Mouse (Mus musculus) monocyte, adult 5-6 weeks (primary cell): ENCODE measurements at regions not wholly inside any gene's neighbourhood (a gene's known extent, or its start where the extent isn't known, plus 50 kb on each side); places are given as distances from the start of the nearest gene placed in this dataset.

Source experiments
- ATAC-seq: fragments of 153-309, 156-312 bp; replicated peaks from 2 replicates; pipeline ENCODE4 v1.8.0; 2017; ENCODE audit warnings: mild to moderate bottlenecking; ENCODE audit not compliant: low TSS enrichment, insufficient number of reproducible peaks, severe bottlenecking, poor library complexity, low FRiP score

DNA sequence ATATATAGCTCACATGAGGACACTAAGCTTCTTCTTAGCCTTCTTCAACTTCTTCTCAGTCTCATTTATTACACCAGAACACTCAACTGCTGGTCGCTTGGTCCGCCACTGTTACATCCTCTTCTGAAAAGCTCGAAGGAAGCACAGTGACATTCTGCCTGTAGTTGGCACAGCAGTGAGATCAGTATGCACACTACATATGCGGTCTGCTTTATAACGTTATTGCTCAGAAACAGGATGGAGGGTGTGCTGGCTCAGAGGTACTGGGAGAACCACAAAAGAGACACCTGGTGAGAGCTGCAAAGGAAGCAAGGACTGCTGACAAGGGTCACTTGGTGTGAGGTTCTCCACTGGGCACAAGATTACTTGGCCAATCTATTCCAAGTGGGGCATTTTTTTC is 179.5 kb downstream of the Ets1 start:
- 0 out of 2 replicates have a peak, but pooled peaks have one; percentile 40 for ATAC-seq

DNA sequence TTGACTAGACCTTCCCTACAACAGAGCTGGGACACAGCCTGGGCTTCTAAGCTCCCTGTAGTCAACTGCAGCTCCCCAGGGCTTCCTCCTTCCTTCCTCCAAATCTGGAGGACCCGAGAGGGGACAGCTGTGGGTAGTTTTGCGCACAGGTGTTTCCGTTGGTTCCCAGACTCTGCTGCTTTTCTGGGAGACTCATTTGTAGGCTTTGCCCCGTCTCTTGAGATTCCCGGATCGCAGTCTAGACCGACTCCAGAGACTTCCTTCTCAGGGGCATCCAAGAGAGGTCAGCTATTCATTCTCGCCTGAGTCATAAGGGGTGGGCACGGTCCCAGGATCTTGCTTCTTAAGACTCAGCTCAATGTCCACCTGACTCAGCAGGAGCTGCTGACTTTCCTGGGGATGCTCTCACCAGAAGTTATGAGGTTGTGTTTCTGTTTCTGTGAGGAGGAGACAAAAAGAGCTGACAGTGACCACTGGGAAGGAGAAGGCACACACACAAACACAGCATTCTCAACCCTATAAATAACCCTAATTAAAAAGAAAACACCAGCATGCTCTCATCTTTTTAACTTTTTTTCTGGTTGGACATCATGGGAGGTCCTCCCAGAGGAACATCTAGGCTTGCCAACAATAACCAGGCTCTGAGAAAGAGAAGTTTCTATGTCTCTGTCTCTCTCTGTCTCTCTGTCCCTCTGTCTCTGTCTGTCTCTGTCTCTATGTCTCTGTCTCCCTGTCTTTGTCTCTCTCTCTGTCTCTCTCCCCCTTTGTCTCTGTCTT is 180.8 kb downstream of the Ets1 start:
- no peak for ATAC-seq

DNA sequence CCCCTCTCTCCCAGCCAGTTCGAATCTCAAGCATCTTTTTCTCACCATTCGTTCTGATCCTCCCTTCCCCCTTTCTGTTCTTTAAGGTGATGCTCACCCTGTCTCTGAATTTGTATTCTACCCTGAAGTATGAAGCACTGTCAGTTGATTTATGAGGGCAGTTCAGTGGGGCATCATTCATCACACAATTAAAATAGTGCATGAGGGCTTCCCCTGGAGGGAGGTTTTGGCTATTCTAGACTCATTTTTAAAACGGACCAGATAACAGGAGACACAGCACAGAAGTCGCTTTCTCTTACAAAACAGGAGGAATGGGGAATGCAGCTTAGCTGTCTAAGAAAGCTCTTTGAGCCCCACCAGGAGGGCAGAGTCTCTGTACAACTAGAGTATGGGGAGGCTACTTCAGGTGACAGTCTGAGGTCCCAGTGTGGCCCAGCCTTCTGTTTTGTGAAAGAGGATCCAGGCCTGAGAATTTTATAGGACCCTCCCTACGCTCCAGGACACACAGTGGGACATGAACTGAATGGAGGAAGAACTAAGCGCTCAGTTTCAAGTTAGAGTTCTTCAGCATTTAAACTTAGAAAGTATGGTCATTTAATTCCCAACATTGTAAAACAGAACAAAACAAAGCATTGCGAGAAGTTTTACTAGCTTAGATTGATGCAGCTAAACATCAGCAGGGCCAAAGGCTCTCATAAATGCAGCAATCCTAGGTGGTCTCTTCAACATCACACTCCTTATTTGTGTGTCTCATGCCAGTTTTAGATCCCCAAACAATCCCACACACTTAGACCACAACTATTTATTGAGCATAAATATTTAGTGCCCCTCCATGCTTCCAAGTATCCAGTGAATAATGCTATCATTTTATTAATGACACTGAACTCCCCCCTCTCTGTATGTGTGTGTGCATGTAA is 181.7 kb downstream of the Ets1 start:
- no peak for ATAC-seq

DNA sequence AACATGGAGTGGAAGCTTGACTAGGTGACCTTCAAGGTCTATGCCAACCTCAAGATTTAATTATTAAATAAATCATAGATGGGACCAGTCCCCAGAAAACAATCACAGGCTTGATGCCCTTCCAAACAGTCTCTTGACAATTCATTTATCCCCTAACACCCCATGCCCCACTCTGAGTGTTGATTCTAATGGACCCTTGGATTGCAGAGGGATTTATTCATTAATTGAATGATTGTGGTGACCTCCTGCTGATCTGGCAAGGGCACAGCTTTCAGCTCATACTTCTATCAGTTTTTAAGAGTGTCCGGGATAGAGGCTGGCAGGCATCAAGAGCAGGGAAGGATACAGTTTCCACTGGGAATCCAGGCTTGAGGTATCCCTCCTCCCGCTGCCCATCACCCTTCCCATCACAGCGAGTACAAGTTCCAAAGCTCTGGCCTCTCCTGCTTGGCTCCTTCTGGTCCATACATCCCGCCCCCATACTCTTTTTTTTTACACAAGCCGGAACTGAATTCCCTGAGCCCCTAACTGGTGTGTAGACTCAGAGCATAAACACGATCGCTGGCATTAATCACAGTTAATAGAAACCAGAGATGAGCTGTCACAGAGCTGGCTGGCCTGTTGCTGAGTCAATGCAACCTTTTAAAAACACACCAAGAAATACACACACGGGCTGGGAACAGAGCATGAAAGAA is 187.6 kb downstream of the Ets1 start:
- no peak for ATAC-seq

DNA sequence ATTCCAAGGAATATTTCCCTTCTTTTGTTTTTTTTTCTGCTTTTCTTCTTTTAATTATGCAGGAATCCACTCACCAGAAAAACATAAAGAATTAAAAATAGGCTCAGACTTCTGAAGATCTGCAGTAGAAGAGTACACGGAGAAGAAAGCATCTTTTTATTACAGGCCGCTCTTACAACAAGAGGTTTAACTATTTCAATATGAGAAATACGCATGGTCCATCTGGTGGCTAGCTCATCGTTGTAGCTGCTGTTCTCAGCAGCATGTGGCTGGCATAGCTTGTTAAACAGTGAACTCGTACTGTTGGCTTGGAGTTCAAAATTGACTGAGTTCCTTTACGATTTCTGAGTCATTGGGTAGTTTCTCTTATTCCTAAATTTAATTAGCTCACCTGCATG is 188.1 kb downstream of the Ets1 start:
- ATAC-seq, result no peak

DNA sequence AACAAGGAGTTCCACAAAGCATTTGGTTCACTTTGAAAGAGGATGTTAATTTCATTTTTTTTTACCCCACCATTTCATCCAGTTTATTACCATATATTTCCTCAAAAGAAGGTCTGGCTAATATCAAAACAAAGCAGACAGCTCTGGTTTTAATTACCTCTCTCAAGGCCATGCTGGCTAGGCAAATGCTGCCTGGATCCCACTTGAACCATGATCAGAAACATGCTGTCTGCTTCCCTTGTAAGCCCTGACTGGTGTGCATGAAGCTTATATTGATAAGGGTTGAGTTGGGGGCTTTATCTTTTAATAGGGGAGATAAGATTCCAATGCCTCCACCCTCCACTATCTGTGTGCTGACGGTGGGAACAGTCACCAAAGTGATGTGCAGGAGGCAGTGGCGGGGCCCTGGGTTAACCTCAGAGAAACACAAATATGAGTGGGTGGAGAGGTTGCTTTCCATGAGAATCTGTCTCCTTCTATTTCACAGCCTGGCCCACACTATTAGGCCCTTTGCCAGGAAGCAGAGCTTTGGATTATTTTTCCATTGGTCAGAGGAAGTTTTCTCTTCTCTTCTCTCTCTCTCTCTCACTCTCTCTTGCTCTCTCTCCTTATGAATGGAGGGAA is 194.4 kb downstream of the Ets1 start:
- ATAC-seq, result no peak

DNA sequence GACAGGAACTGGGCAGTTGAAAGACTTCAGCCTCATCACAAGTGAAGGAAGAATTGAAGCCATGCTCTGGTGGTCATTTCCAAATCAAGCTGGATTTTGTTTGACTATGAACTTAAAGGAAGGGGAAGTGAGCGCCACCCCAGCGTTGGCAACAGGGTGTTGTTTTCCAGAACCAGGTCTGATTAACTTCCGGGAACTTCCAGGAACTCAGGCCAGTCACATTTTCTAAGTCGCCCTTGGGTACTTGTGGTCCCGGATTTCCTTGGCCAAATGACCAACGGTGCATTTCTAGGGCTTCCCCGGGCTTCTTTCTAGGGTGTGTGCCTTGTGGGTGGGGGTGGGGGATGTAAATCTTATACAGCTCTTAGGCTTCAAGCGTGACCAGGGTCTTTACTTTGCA is 197.4 kb downstream of the Ets1 start:
- ATAC-seq, result no peak

DNA sequence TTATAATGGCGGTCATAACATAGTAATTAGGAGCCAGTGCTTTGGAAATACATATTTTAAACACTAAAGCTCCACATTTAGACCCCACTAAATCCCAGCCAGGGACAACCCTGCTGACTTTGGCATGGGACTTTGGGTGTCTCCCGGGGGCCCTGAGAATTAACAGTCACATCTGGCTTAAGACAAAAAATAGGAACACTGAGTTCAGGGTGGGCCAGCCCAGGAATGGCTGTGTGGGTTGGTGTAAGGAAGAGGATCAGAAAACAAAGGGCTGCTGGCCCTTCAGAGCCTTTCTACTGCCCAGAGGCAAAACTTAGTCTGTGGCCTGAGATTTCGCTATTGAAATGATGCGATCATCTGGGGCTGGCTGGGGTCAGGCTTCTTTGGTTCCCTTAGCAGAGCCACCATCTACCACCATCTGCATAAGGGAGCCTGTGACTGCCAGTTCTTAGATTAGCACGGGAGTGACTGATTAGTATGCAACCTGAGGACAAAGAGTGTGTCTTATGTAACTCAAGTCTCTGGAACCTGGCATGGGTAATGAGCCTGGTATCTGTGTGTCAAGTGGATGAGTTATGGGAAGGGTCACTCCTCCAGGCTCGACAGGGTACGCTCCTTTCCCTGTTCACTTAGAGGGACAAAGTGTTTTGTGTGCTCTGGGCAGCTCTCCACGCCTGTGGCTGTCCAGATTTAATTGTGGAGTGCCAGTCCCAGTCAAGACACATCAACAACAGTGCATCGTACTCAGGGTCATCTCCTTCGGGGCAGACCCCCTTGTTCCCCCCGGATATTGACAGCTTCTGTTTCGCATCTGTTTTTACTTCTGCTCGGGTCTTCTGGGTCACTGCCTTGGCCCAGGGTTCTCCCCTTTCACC is 199.0 kb downstream of the Ets1 start:
- ATAC-seq, result no peak

DNA sequence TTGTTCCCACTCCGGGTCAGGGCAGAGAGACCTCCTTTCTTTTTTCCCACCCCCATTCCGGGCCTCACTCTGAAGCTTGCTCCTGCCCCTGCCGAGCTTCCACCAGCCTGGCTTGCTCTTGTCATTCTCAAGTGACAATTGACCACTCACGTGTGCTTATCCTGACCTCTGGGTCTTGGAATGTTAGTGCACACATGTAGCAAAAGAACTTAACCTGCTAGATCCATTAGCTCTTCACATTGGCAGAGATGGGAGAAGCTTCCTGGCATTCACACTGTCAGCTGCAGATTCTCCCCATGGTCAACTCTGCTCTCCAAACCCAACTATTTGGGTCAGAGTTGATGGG is 199.6 kb downstream of the Ets1 start:
- no peak for ATAC-seq

DNA sequence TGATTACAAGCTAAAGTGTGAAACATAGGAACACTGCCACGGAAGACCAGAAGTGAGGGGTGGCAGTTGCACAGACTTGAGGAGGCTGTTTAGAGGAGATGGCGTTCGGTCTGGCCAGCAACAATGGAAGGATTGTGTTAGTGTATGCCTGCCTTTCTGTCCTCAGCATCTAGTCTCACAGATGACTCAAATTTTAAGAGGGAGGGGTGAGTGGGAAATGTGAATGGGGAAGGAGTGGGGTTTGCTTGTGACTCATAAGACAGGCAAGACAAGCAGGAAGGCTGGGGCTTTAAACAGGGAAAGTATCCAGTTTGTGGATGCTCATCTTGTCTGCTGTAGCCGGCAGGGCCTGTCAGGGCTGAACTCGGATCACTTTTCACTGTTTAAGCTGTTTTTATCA is 200.3 kb downstream of the Ets1 start:
- no peak for ATAC-seq

DNA sequence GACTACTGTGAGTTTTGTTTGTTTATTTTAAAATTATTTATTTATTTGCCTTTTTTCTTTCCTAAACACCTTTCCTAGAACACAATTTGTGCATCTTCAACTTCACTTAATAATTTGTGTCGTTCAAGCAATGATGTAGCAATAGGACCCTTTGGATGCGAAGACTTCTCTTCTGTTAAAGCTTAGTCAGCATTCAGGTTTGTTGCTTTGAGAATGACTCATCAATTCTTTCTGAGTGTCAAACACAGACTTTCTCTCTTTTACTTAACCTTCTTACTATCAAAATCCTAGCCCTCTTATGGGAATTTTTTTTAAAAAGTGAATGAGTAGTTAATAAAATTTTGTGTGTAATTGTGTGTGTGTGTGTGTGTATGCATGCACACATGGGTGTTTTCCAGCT is 211.3 kb downstream of the Ets1 start:
- no peak for ATAC-seq

DNA sequence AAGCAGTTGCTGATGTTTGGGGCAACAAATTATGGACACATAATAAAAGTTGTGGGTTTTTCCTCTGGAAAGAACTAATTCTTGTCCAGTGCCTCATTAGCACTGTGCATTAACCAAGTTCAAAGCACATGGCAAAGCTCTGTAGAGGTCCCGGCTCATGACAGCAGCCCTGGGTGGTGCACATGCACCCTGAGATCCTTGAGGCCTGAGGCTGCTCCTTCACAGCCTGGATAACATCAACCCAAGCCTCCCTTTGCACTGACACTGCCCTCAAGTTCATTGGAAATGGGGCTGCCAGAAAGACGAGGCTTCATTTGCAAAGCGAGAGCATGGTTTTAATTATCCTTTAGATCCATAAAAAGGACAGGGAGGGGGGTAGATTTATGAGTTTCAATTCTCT is 216.3 kb downstream of the Ets1 start:
- no peak for ATAC-seq

DNA sequence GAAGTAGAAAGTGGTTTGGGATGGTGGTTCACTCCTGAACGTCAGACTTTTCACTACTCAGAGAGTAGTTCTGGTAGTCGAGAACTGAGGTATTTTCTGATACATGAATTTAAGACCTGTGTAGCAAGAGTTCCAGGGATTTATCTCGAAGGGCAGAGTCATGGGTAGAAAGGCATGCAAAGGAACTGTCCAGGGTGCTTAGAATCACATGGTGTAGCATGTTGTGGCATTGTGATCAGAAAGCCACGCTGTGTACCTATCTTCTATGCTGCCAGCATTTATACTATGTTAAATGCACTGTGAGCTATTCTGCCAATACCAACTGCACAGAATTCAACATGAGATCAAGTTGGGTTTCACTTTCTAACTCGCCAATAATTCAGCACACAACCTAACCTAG is 227.3 kb downstream of the Ets1 start:
- ATAC-seq, result no peak

DNA sequence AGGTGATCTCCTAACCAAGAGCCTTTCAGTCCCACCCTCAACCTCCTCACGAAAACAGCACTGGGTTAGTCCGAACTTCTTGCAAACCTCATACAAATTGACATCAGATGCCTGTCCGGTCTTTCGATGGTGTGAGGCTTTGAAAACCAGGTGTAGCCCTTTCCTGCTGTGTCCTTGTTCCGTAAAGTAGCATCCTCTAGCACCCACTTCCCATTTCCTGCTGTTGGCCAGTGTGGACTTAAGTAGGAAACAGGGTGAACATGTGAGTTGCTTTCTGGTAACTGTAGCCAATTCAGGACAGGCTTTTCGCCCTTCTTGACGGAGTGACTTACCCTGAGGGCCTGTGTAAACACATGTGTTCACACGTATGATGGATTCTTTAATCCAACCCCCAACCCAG is 232.9 kb downstream of the Ets1 start:
- ATAC-seq, result no peak

DNA sequence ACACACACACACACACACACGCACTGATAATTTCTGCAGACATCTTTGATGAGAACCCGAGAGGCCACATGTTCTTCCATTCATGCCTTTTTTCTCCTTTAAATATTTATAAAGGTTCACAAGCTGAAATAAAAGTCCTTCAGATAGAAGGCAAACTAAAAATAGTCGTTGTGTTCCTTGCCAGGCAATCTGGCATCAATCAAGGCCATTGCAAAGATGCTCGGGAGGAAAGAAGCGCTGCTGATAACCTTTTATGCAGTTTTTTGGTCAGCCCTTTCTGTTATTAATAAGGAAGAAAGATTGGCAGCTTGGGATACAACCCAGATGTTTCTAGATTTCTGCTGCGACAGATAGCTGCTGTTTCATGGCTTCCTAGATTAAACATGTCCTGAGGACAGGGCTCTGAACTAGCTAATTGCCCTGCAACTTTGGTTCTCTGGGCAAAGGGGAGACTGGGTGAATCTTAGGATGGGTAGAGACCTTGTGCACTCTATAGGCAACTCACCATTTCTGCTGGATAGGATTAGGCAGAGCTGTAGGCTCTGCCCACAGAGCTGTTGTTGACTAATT is 238.4 kb downstream of the Ets1 start:
- ATAC-seq, result no peak

DNA sequence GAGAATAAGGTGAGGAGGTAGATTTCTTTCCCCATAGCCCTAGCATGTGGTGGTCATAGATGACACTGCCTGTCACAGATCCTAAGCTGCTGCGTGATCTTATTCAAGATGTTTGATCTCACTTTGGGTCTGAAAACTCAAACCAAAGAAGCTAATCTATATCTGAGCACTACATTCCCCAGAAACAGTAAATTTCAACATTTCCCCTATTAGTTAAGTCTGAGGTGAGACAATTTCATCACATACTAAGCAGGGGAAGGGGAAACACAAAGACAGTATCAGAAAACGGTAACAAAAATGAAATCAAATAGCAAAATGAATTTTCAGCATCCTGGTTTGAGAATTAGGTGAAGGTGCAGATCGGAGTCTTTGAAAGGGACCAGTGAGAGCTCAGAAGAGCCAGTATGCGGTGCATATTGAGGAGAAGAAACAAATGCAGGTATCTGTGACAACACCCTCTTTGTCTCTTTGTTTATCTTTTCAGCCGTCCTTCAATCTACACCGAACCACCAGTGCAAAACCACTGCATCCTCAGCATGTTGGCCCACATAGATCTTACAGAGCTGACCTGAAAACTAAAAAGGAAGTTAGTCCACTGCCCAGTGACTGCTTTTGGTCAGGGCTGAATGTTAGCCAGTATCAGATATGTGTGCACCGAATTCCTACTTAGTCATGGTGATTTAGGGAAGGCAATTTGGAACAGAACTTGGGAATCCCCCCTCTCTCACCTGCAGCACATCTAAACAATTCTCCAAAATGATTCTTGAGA is 247.0 kb downstream of the Ets1 start:
- ATAC-seq, result no peak

DNA sequence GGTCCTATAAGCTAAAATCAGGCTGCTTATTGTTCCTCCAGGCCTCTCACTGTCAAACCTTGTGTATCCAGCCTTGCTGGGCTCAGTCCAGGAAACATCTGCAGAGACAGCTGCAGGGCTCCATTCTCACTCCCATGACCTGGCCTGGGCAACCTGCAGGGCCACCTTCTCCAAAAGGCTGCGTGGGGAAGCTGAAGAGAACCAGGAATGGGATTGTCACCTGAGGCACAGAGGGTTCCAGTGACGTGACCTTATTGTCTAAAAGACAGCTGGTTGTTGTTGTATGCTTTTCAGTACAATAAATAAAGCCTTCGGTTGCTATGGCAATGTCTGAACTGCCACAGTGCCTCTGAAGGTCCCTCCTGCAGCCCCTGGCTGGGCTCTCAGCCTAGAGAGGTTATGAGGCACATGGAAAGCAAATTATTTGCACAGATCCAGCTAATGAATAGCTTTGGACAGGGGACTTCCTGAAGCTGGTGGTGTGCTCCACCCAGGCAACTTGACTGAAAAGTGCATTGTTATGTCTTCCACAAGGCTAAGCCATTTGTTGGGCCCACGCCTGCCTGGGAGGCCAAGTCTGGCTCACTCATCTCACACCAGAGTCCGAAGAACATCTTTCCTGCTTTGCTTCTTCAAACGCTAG is 250.1 kb downstream of the Ets1 start:
- ATAC-seq, result no peak
